In the genomic region with DNA sequence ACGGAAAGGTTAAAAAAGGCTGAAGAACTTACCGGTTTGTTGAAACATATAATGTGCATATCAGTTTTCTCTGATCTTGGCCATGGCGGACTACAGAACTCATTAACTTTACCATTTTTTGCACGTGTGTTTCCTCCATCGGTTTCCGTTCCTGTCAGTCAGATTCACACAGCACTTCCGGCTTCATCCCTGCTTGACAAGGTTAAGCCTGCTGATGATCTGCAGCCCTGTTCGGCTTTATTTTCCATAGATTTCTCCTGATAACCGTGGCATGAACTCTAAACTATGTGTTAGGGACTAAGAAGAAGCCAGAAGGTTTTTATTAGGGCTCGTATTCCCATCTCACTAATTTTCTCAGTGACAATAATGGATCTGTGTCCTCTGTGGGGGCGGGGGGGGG, we compare ENCODE assay signal across 22 mouse cellular contexts.
"Had no signal": no experiment of that assay in that cellular context is flagged by ENCODE, and none has a peak within 500 bp of the region (broad histone marks: within the 10 kb centered on the region; RNA-seq: fewer than 3 reads in every experiment).

No protein-coding gene starts in this region.

- ATAC-seq: intestine, embryonic 16.5 days; lung, postnatal 0 days; midbrain, embryonic 15.5 days had no signal

- H3K9ac ChIP-seq: liver, embryonic 13.5 days; midbrain, embryonic 15.5 days; neural tube, embryonic 12.5 days; neural tube, embryonic 15.5 days had no signal

- H3K27ac ChIP-seq: left cerebral cortex, adult 2 months; liver, embryonic 13.5 days; midbrain, embryonic 15.5 days; neural tube, embryonic 12.5 days; neural tube, embryonic 15.5 days; stomach, postnatal 0 days had no signal

- DNase-seq: kidney, adult 18-20 months; kidney, adult 9 months; kidney, postnatal 25 days; layer of hippocampus, postnatal 36 days; liver, embryonic 13.5 days; lung, adult 2 months; right cerebral cortex, adult 18-20 months; right cerebral cortex, postnatal 14 days; right cerebral cortex, postnatal 4 days; spleen, adult 18-20 months; thymus, adult 2 months; thymus, postnatal 14 days; thymus, postnatal 4 days had no signal

- H3K4me2 ChIP-seq: liver, embryonic 13.5 days; midbrain, embryonic 11.5 days; midbrain, embryonic 15.5 days; neural tube, embryonic 12.5 days; neural tube, embryonic 15.5 days had no signal

- H3K36me3 ChIP-seq: liver, embryonic 13.5 days; midbrain, embryonic 15.5 days; neural tube, embryonic 12.5 days; neural tube, embryonic 15.5 days had no signal

- H3K4me3 ChIP-seq: left cerebral cortex, adult 2 months; liver, embryonic 13.5 days; megakaryocyte, embryonic 14.5 days; midbrain, embryonic 15.5 days; neural tube, embryonic 12.5 days; neural tube, embryonic 15.5 days had no signal

- H3K9me3 ChIP-seq: liver, embryonic 13.5 days; midbrain, embryonic 15.5 days; neural tube, embryonic 12.5 days; neural tube, embryonic 15.5 days had no signal

- H3K4me1 ChIP-seq: liver, embryonic 13.5 days; megakaryocyte, embryonic 14.5 days; midbrain, embryonic 15.5 days; neural tube, embryonic 12.5 days; neural tube, embryonic 15.5 days had no signal

- H3K27me3 ChIP-seq: liver, embryonic 13.5 days; megakaryocyte, embryonic 14.5 days; midbrain, embryonic 15.5 days; neural tube, embryonic 12.5 days; neural tube, embryonic 15.5 days had no signal
